ENCODE assay signal across 12 mouse cellular contexts in genomic region chr6:119521931-119522391, GRCm38 (mm10). TPM values are rescaled to one million over a fixed set of nuclear protein-coding genes. Genes with fewer than 3 reads are reported as not detected.
A peak's percentile ranks its signal among the peaks of the same experiment; 100 is the strongest.
DNase-seq lines count a peak whose midpoint lies in the region; ATAC-seq lines count a peak whose summit lies in the region.
"Had no signal": no experiment of that assay in that cellular context is flagged by ENCODE, and none has a peak within 500 bp of the region (broad histone marks: within the 10 kb centered on the region; RNA-seq: fewer than 3 reads in every experiment).

No protein-coding gene starts in this region.

- H3K36me3 ChIP-seq in forebrain, embryonic 13.5 days (ENCODE audit: poor library complexity, severe bottlenecking), result no peaks in the 10 kb centered on the region
- H3K36me3 ChIP-seq: liver, embryonic 13.5 days had no signal

- H3K9ac ChIP-seq in forebrain, embryonic 13.5 days, result no peak overlapping the region
- H3K9ac ChIP-seq: liver, embryonic 13.5 days had no signal

- 0 out of 2 replicates have a peak overlapping the region, but pooled peaks have one; percentile 25 for H3K27ac ChIP-seq in forebrain, embryonic 13.5 days
- H3K27ac ChIP-seq: liver, embryonic 13.5 days had no signal

- H3K4me1 ChIP-seq in forebrain, embryonic 13.5 days, result peaks cover 23% of the 10 kb centered on the region
- H3K4me1 ChIP-seq: liver, embryonic 13.5 days had no signal

- 32% methylated on average over 3 of the region's 3 CpGs for WGBS in forebrain, embryonic 13.5 days

- DNase-seq in cerebellum, postnatal 10 days, result peak; percentile 46 to 52
- DNase-seq in cerebellum, adult 9-10 months, result no peak
- DNase-seq in 3T3-L1 (ENCODE audit: low read depth, low spot score), result peak; percentile 71
- DNase-seq in testis, postnatal 14 days (ENCODE audit: low spot score), result no peak
- no peak for DNase-seq in gastrocnemius, postnatal 36 days
- DNase-seq in adrenal gland, adult 8-10 months, result no peak
- DNase-seq: gastrocnemius, postnatal 25 days; kidney, postnatal 10 days; liver, embryonic 13.5 days had no signal

- no peaks in the 10 kb centered on the region for H3K27me3 ChIP-seq in forebrain, embryonic 13.5 days
- H3K27me3 ChIP-seq: CH12.LX; liver, embryonic 13.5 days had no signal

- H3K9me3 ChIP-seq in forebrain, embryonic 13.5 days (replicated peaks), result no peaks in the 10 kb centered on the region
- H3K9me3 ChIP-seq: liver, embryonic 13.5 days had no signal

- no peak overlapping the region for H3K4me2 ChIP-seq in forebrain, embryonic 13.5 days
- H3K4me2 ChIP-seq: liver, embryonic 13.5 days had no signal

- intact Hi-C loops in gastrocnemius, postnatal 36 days (cut with DNase I), result no loop called here

- no peak overlapping the region for H3K4me3 ChIP-seq in forebrain, embryonic 13.5 days
- H3K4me3 ChIP-seq: liver, embryonic 13.5 days had no signal

- peak; percentile 30; the same call in 1 of the 2 replicates for ATAC-seq in forebrain, embryonic 13.5 days
- 0 out of 2 replicates have a peak, but pooled peaks have one; percentile 9 for ATAC-seq in neutrophil, adult 5-6 weeks (ENCODE audit: extremely low read depth, insufficient number of reproducible peaks, low FRiP score, poor library complexity, severe bottlenecking)

RNA-seq across cellular contexts. Expression of gene Wnt5b, which starts 22.2 kb away (rescaled TPM):
- polyA plus RNA-seq in forebrain, embryonic 13.5 days (2015; fragmentation: Nextera tagmentation; extraction: Ambion mirVana), result 4.5 and 5.2 TPM in 2 replicates
- 0.23 TPM in 1 of 2 replicates, not detected in the other for total RNA-seq in neutrophil, adult 5-6 weeks (2017)
- total RNA-seq in gastrocnemius, postnatal 36 days (2021), result 1 to 10 TPM in 1 of 2 experiments, under 1 TPM in 1; 0.64 to 1.6 TPM
- total RNA-seq in adrenal gland, adult 8-10 months (2022), result 1 to 10 TPM; 1.7 to 4.7 (median 3.5) TPM

RNA-seq across cellular contexts. Expression of gene Fbxl14, which starts 42.5 kb away (rescaled TPM):
- polyA plus RNA-seq in forebrain, embryonic 13.5 days (2015; fragmentation: Nextera tagmentation; extraction: Ambion mirVana), result 4.1 and 4.2 TPM in 2 replicates
- total RNA-seq in neutrophil, adult 5-6 weeks (2017), result 58.9 and 63.7 TPM in 2 replicates
- total RNA-seq in gastrocnemius, postnatal 36 days (2021), result 10 to 100 TPM; 10.3 to 10.7 TPM
- total RNA-seq in adrenal gland, adult 8-10 months (2022), result 10 to 100 TPM; 35.2 to 38.8 (median 36.3) TPM

Comparison
In these comparisons a context has a peak if more than half of its experiments do, and no peak if none do; other contexts are left out.
1. DNase-seq: peak in cerebellum, postnatal 10 days (2 of 2) and 3T3-L1 (single experiment); none in cerebellum, adult 9-10 months (single experiment), testis, postnatal 14 days (single experiment), gastrocnemius, postnatal 36 days (0 of 2) and adrenal gland, adult 8-10 months (single experiment).